Comparison of ENCODE assay signal across 8 mouse cellular contexts in genomic region chr6:92743605-92744004, GRCm38 (mm10). TPM values are rescaled to one million over a fixed set of nuclear protein-coding genes. Genes with fewer than 3 reads are reported as not detected.
DNase-seq lines count a peak whose midpoint lies in the region; ATAC-seq and TF ChIP-seq lines count a peak whose summit lies in the region.

No protein-coding gene starts in this region.

- ATAC-seq in midbrain, postnatal 0 days (ENCODE audit: low FRiP score): peak; percentile 58; the same call in 1 of the 2 replicates

- no peak for TF ChIP-seq POLR2A in testis, adult 2 months (IDR thresholded peaks at IDR 0.05; ENCODE audit: control insufficient read depth, low read depth, low read length)
- TF ChIP-seq POLR2A in kidney, adult 2 months (IDR thresholded peaks at IDR 0.05; ENCODE audit: low read depth, low read length): no peak

- peak; percentile 40; the same call in 1 of the 2 replicates for TF ChIP-seq CTCF in testis, adult 2 months (IDR thresholded peaks at IDR 0.05; ENCODE audit: control insufficient read depth, insufficient read depth, insufficient replicate concordance, low read depth, low read length)
- peak; percentile 62; the same call in 1 of the 2 replicates for TF ChIP-seq CTCF in kidney, adult 2 months (conservative IDR thresholded peaks at IDR 0.05; ENCODE audit: insufficient read depth, insufficient read length, low read depth, low read length)
- TF ChIP-seq CTCF in midbrain, postnatal 0 days (IDR thresholded peaks at IDR 0.05): peak; percentile 92

- H3K9me3 ChIP-seq in midbrain, postnatal 0 days (ENCODE audit: low read length): no peaks in the 10 kb centered on the region

- H3K27ac ChIP-seq in testis, adult 2 months (ENCODE audit: control insufficient read depth, insufficient read depth, low read depth, low read length): no peak overlapping the region
- H3K27ac ChIP-seq in kidney, adult 2 months (ENCODE audit: insufficient read depth, low read depth, low read length): no peak overlapping the region
- no peak overlapping the region for H3K27ac ChIP-seq in midbrain, postnatal 0 days (ENCODE audit: low read depth, low read length)

- intact Hi-C loops in gastrocnemius, postnatal 36 days (cut with DNase I): loop anchor here (5.0 kb wide), 1 partner anchor 456 kb away; no protein-coding TSS in a partner anchor
- intact Hi-C loops in left cerebral cortex, postnatal 25 days (cut with DNase I): loop anchor here (1.0 to 10.0 kb wide), 2 partner anchors 457 to 519 kb away; no protein-coding TSS in a partner anchor

- DNase-seq in testis, postnatal 14 days (ENCODE audit: low spot score): no peak
- peak; percentile 84 for DNase-seq in embryo, embryonic 11 days
- DNase-seq in gastrocnemius, postnatal 36 days: peak; percentile 24 to 42
- peak; percentile 70 for DNase-seq in kidney, adult 2 months
- peak; percentile 85 to 93 for DNase-seq in left cerebral cortex, postnatal 25 days (ENCODE audit: low spot score in 2 of 2)
- DNase-seq in midbrain, postnatal 0 days (ENCODE audit: low spot score): peak; percentile 89
- peak; percentile 29 for DNase-seq in urinary bladder, postnatal 25 days (ENCODE audit: low spot score)

- H3K27me3 ChIP-seq in testis, adult 2 months (ENCODE audit: control insufficient read depth, insufficient read depth, low read length): no peaks in the 10 kb centered on the region
- H3K27me3 ChIP-seq in kidney, adult 2 months (replicated peaks; ENCODE audit: control insufficient read depth, insufficient read depth, low read length): no peaks in the 10 kb centered on the region
- H3K27me3 ChIP-seq in midbrain, postnatal 0 days (ENCODE audit: insufficient read depth, low read length): no peaks in the 10 kb centered on the region

- no peak overlapping the region for H3K9ac ChIP-seq in midbrain, postnatal 0 days (replicated peaks; ENCODE audit: low read length, poor library complexity, severe bottlenecking)

- H3K4me2 ChIP-seq in midbrain, postnatal 0 days (ENCODE audit: low read depth, low read length, poor library complexity, severe bottlenecking): peak overlapping the region; percentile 39

- 12% methylated on average over 11 of the region's 11 CpGs for WGBS in kidney, adult 2 months
- 9% methylated on average over 11 of the region's 11 CpGs for WGBS in midbrain, postnatal 0 days

- H3K36me3 ChIP-seq in testis, adult 2 months (ENCODE audit: control insufficient read depth, insufficient read depth, low read length): no peaks in the 10 kb centered on the region
- H3K36me3 ChIP-seq in kidney, adult 2 months (ENCODE audit: control insufficient read depth, insufficient read depth, low read length): no peaks in the 10 kb centered on the region
- no peaks in the 10 kb centered on the region for H3K36me3 ChIP-seq in midbrain, postnatal 0 days (ENCODE audit: insufficient read depth, low read length)

- no peak overlapping the region for H3K4me3 ChIP-seq in testis, adult 2 months (ENCODE audit: control insufficient read depth, low read depth, low read length)
- H3K4me3 ChIP-seq in kidney, adult 2 months (ENCODE audit: insufficient read depth, low read depth, low read length): no peak overlapping the region
- H3K4me3 ChIP-seq in midbrain, postnatal 0 days (ENCODE audit: low read depth, low read length): no peak overlapping the region

- H3K4me1 ChIP-seq in testis, adult 2 months (ENCODE audit: control insufficient read depth, insufficient read depth, low read length): no peaks in the 10 kb centered on the region
- H3K4me1 ChIP-seq in kidney, adult 2 months (ENCODE audit: control insufficient read depth, insufficient read depth, low read length): no peaks in the 10 kb centered on the region
- no peaks in the 10 kb centered on the region for H3K4me1 ChIP-seq in midbrain, postnatal 0 days (ENCODE audit: insufficient read depth, low read length)

RNA-seq across cellular contexts. Expression of gene Prickle2, which starts 37.6 kb away (rescaled TPM):
- 1.4 and 1.5 TPM in 2 replicates for polyA plus RNA-seq in testis, adult 2 months (2012; rRNA removed)
- 1 to 10 TPM; 1.6 to 1.9 TPM for total RNA-seq in gastrocnemius, postnatal 36 days (2021)
- 2.3 and 2.5 TPM in 2 replicates for polyA plus RNA-seq in kidney, adult 2 months (2012; rRNA removed)
- total RNA-seq in left cerebral cortex, postnatal 25 days (2021): 100 to 1,000 TPM; 181 to 195 TPM
- total RNA-seq in midbrain, postnatal 0 days (2014; rRNA removed): 27.4 and 29.1 TPM in 2 replicates
- 9.7 and 10.9 TPM in 2 replicates for polyA plus RNA-seq in midbrain, postnatal 0 days (2015; fragmentation: Nextera tagmentation; extraction: Ambion mirVana)

Comparison
In these comparisons a context has a peak if more than half of its experiments do, and no peak if none do; other contexts are left out.
1. CTCF ChIP-seq: peak in every context shown above with its lines; median percentile 92 in midbrain, postnatal 0 days; 62 in kidney, adult 2 months; 40 in testis, adult 2 months.